Mouse (Mus musculus) intestine, embryonic 14.5 days (tissue): ENCODE results near the gene Ppp1r12c. TPM values are rescaled to one million over a fixed set of nuclear protein-coding genes. Genes with fewer than 3 reads are reported as not detected.
A peak's percentile ranks its signal among the peaks of the same experiment; 100 is the strongest.

Source experiments
- ATAC-seq: fragments of 200-750 bp; cut with Nextera tagmentation; replicated peaks from 2 replicates; pipeline ENCODE4 v1.8.0; 2017; ENCODE audit warnings: low read depth, moderate number of reproducible peaks, moderate TSS enrichment, moderate library complexity; ENCODE audit not compliant: low FRiP score, low TSS enrichment
- DNase-seq: peaks from one replicate; pipeline ENCODE4 v3.0.0-alpha.2; 2018; ENCODE audit warnings: low spot score
- H3K27ac ChIP-seq: fragments of 300-500 bp; sonication (generic); 2 replicates; pipeline ENCODE4 v1.5.1; 2014; ENCODE audit warnings: low read depth, mild to moderate bottlenecking, control low read depth
- H3K27me3 ChIP-seq: fragments of 300-500 bp; sonication (generic); replicated peaks from 2 replicates; pipeline ENCODE4 v1.6.1; 2014; ENCODE audit warnings: low read length, control low read depth; ENCODE audit not compliant: control insufficient read depth, insufficient read depth
- H3K36me3 ChIP-seq: fragments of 300-500 bp; sonication (generic); 2 replicates; pipeline ENCODE4 v1.6.1; 2014; ENCODE audit warnings: low read length, control low read depth; ENCODE audit not compliant: control insufficient read depth, insufficient read depth
- H3K4me1 ChIP-seq: fragments of 300-500 bp; sonication (generic); replicated peaks from 2 replicates; pipeline ENCODE4 v1.6.1; 2014; ENCODE audit warnings: low read length, control low read depth, mixed read lengths; ENCODE audit not compliant: control insufficient read depth, insufficient read depth
- H3K4me2 ChIP-seq: fragments of 300-500 bp; sonication (generic); 2 replicates; pipeline ENCODE4 v1.6.1; 2014; ENCODE audit warnings: low read length
- H3K4me3 ChIP-seq: fragments of 300-500 bp; sonication (generic); 2 replicates; pipeline ENCODE4 v1.5.1; 2014; ENCODE audit warnings: low read depth, low read length, control low read depth, mixed read lengths
- H3K9ac ChIP-seq: fragments of 300-500 bp; sonication (generic); 2 replicates; pipeline ENCODE4 v1.6.1; 2014; ENCODE audit warnings: mild to moderate bottlenecking, low read length
- H3K9me3 ChIP-seq: fragments of 300-500 bp; sonication (generic); 2 replicates; pipeline ENCODE4 v1.6.1; 2016; ENCODE audit warnings: low read length, control low read depth; ENCODE audit not compliant: control insufficient read depth
- WGBS: fragments of 180-500 bp; shearing (Covaris S2); extraction: QIAGEN DNeasy Blood & Tissue Kit; methylation state at CpG from one replicate; pipeline ENCODE4 v1.1.7; 2014; 5-methylcytosine and 5-hydroxymethylcytosine counted together
- polyA plus RNA-seq: library from polyadenylated mRNA; unstranded; fragments of >200 nt; fragmentation: Nextera tagmentation; extraction: Ambion mirVana; gene quantifications from 2 replicates; pipeline ENCODE4 v1.2.1, GENCODE M21; 2014

Ppp1r12c gene
- polyA plus RNA-seq, 1 experiment from 2014 or later = 58.7 TPM

GRCm38 (mm10) chr7:4522292-4522691 lies 20.8 kb upstream of the Ppp1r12c start:
- Histone ChIP-seq H3K36me3 (no peaks in the 10 kb centered on the region), H3K4me3 (no peak overlapping the region), H3K9me3 (no peaks in the 10 kb centered on the region), H3K27ac (no peak overlapping the region), H3K9ac (no peak overlapping the region), H3K27me3 (no peaks in the 10 kb centered on the region), H3K4me2 (no peak overlapping the region), H3K4me1 (no peaks in the 10 kb centered on the region; the same call in 1 of the 2 replicates)
- WGBS = 80% methylated on average over 6 of the region's 6 CpGs
- ATAC-seq (no peak), DNase-seq (no peak)

GRCm38 (mm10) chr7:4521231-4522003 lies 19.9 kb upstream of the Ppp1r12c start:
- peak overlapping the region; percentile 27 for H3K4me3 ChIP-seq
- H3K27ac ChIP-seq = no peak overlapping the region
- DNase-seq (no peak), ATAC-seq (no peak; the same call in 1 of the 2 replicates)
- no peaks in the 10 kb centered on the region for H3K36me3 ChIP-seq
- peak overlapping the region; percentile 56 for H3K4me2 ChIP-seq
- WGBS = 27% methylated on average over 32 of the region's 32 CpGs
- H3K9me3 ChIP-seq = no peaks in the 10 kb centered on the region
- no peaks in the 10 kb centered on the region for H3K27me3 ChIP-seq
- H3K9ac ChIP-seq = peak overlapping the region; percentile 16; the same call in 1 of the 2 replicates
- peaks cover 4% of the 10 kb centered on the region for H3K4me1 ChIP-seq

GRCm38 (mm10) chr7:4518487-4518886 lies 17.0 kb upstream of the Ppp1r12c start:
- Histone ChIP-seq H3K4me1 (peaks cover 21% of the 10 kb centered on the region), H3K27me3 (no peaks in the 10 kb centered on the region), H3K27ac (no peak overlapping the region), H3K4me2 (no peak overlapping the region), H3K4me3 (no peak overlapping the region), H3K9me3 (no peaks in the 10 kb centered on the region), H3K36me3 (no peaks in the 10 kb centered on the region), H3K9ac (no peak overlapping the region)
- ATAC-seq = no peak
- WGBS = 71% methylated on average over 1 of the region's 1 CpGs
- no peak for DNase-seq

- 24% methylated on average over 3 of the region's 4 CpGs for WGBS
- H3K4me3 ChIP-seq = no peak within 1 kb of the TSS
- no peaks in the 10 kb centered on the region for H3K36me3 ChIP-seq
- no peak for ATAC-seq
- no peak within 1 kb of the TSS for H3K27ac ChIP-seq
- H3K27me3 ChIP-seq = no peaks in the 10 kb centered on the region
- no peak within 1 kb of the TSS for H3K9ac ChIP-seq
- no peak within 1 kb of the TSS for H3K4me2 ChIP-seq
- no peak for DNase-seq
- no peaks in the 10 kb centered on the region for H3K9me3 ChIP-seq
- peaks cover 21% of the 10 kb centered on the region for H3K4me1 ChIP-seq
Measured at GRCm38 (mm10) chr7:4516332-4517050, 15.0 kb upstream of the Ppp1r12c start, which contains the start of gene Tnnt1. Gene Tnnt1, minus strand, starts transcription at chr7:4516382.

- DNase-seq (no peak), ATAC-seq (no peak)
- Histone ChIP-seq H3K4me3 (no peak overlapping the region), H3K4me2 (no peak overlapping the region), H3K4me1 (peaks cover 21% of the 10 kb centered on the region), H3K27ac (no peak overlapping the region), H3K36me3 (no peaks in the 10 kb centered on the region), H3K9ac (no peak overlapping the region), H3K27me3 (no peaks in the 10 kb centered on the region), H3K9me3 (no peaks in the 10 kb centered on the region)
- WGBS = 46% methylated on average over 6 of the region's 6 CpGs
Measured at GRCm38 (mm10) chr7:4515853-4516252, 14.4 kb upstream of the Ppp1r12c start.

GRCm38 (mm10) chr7:4513829-4514712 lies 12.6 kb upstream of the Ppp1r12c start:
- H3K9me3 ChIP-seq = no peaks in the 10 kb centered on the region
- H3K27me3 ChIP-seq = no peaks in the 10 kb centered on the region
- H3K9ac ChIP-seq = no peak overlapping the region
- peaks cover 26% of the 10 kb centered on the region for H3K4me1 ChIP-seq
- DNase-seq = no peak
- peak overlapping the region; percentile 15; the same call in 1 of the 2 replicates for H3K4me2 ChIP-seq
- H3K36me3 ChIP-seq = no peaks in the 10 kb centered on the region
- no peak for ATAC-seq
- H3K27ac ChIP-seq = peak overlapping the region; percentile 57; the same call in 1 of the 2 replicates
- H3K4me3 ChIP-seq = no peak overlapping the region
- WGBS = 53% methylated on average over 6 of the region's 6 CpGs

GRCm38 (mm10) chr7:4513236-4513635 lies 11.8 kb upstream of the Ppp1r12c start:
- ATAC-seq (no peak), DNase-seq (no peak)
- Histone ChIP-seq H3K4me2 (peak overlapping the region; percentile 11; the same call in 1 of the 2 replicates), H3K27me3 (no peaks in the 10 kb centered on the region), H3K9me3 (no peaks in the 10 kb centered on the region), H3K4me1 (peaks cover 26% of the 10 kb centered on the region), H3K4me3 (no peak overlapping the region), H3K36me3 (no peaks in the 10 kb centered on the region), H3K9ac (no peak overlapping the region), H3K27ac (no peak overlapping the region; the same call in 1 of the 2 replicates)
- WGBS = 31% methylated on average over 13 of the region's 13 CpGs

- WGBS = 75% methylated on average over 8 of the region's 8 CpGs
Measured at GRCm38 (mm10) chr7:4511489-4512224, 10.2 kb upstream of the Ppp1r12c start.

More at GRCm38 (mm10) chr7:4511489-4512224, 10.2 kb upstream of the Ppp1r12c start:
- Histone ChIP-seq H3K4me3 (no peak overlapping the region), H3K4me1 (peaks cover 24% of the 10 kb centered on the region), H3K27ac (no peak overlapping the region), H3K27me3 (no peaks in the 10 kb centered on the region), H3K9ac (no peak overlapping the region), H3K9me3 (no peaks in the 10 kb centered on the region), H3K4me2 (no peak overlapping the region), H3K36me3 (no peaks in the 10 kb centered on the region)
- ATAC-seq (no peak), DNase-seq (no peak)
